Mouse (Mus musculus) ES-E14 (cell line): ENCODE measurements at regions not wholly inside any gene's neighbourhood (a gene's known extent, or its start where the extent isn't known, plus 50 kb on each side); places are given as distances from the start of the nearest gene placed in this dataset.

Experiments used
- CHD2 ChIP-seq: IDR thresholded peaks from 2 replicates; pipeline ENCODE4 v1.6.1; 2014; ENCODE audit warnings: mild to moderate bottlenecking, low read depth, low read length, inconsistent platforms
- HCFC1 ChIP-seq: IDR thresholded peaks from 2 replicates; pipeline ENCODE4 v1.6.1; 2012; ENCODE audit warnings: low read length, inconsistent platforms, borderline replicate concordance; ENCODE audit not compliant: insufficient read depth
- MAFK ChIP-seq: IDR thresholded peaks from 2 replicates; pipeline ENCODE4 v1.6.1; 2014; ENCODE audit warnings: mild to moderate bottlenecking, low read depth, low read length, inconsistent platforms; ENCODE audit not compliant: insufficient read depth
- ZC3H11A ChIP-seq: IDR thresholded peaks from 2 replicates; pipeline ENCODE4 v1.6.1; 2012; ENCODE audit warnings: low read depth, mild to moderate bottlenecking, inconsistent platforms, low read length, borderline replicate concordance
- ZNF384 ChIP-seq: IDR thresholded peaks from 2 replicates; pipeline ENCODE4 v1.6.1; 2012; ENCODE audit warnings: low read depth, low read length, inconsistent platforms

DNA sequence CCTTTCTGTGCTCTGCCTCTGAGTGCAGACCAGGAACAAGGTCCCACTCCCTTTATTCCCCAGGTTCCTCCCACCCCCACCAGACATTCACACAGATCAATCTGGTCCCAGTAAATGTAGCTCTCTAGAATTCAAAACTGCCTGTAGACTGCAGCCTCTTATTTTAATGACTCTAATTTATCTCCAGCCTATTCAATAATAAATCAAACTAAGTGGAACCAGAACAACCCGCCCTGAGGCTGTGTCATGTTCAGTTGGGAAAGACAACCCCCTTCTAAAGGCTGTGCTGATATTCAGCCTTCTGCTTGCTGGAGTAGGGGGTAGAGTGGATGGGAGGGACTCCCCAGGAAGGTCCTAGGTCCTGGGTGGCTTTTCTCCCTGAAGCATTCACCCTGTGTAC is 175.7 kb upstream of the Isx start:
- TF ChIP-seq HCFC1 (no peak), ZNF384 (no peak), CHD2 (no peak), MAFK (no peak), ZC3H11A (no peak)
